Mouse (Mus musculus) MEL (cell line): ENCODE measurements at regions not wholly inside any gene's neighbourhood (a gene's known extent, or its start where the extent isn't known, plus 50 kb on each side); places are given as distances from the start of the nearest gene placed in this dataset.

Source experiments
- DNase-seq: peaks from one replicate; pipeline ENCODE4 v3.0.0; 2011; ENCODE audit warnings: low read depth, low spot score
- H3K27ac ChIP-seq: 2 replicates; pipeline ENCODE4 v1.5.1; 2012; ENCODE audit warnings: low read depth, mild to moderate bottlenecking, control low read depth, low read length, moderate library complexity; ENCODE audit not compliant: control insufficient read depth
- H3K27me3 ChIP-seq, 2 experiments: fragments of 150-350 bp in 1 of 2; sonication (generic) in 1 of 2; 2 replicates each; pipeline ENCODE4 v1.6.1; 2012; ENCODE audit warnings: low read length in 2 of 2, mild to moderate bottlenecking in 2 of 2, improper control_type of control experiment in 1 of 2, moderate library complexity in 1 of 2; ENCODE audit not compliant: insufficient read depth in 2 of 2, control insufficient read depth in 1 of 2
- H3K36me3 ChIP-seq, 2 experiments: 2 replicates each; pipeline ENCODE4 v1.6.1; 2012 to 2014; ENCODE audit warnings: low read length in 2 of 2, improper control_type of control experiment in 1 of 2, inconsistent platforms in 1 of 2, mild to moderate bottlenecking in 1 of 2; ENCODE audit not compliant: insufficient read depth in 2 of 2, control insufficient read depth in 1 of 2
- H3K4me1 ChIP-seq, 2 experiments: fragments of 150-350 bp in 1 of 2; sonication (generic) in 1 of 2; 2 replicates each; pipeline ENCODE4 v1.6.1; 2012; ENCODE audit warnings: low read length in 2 of 2, improper control_type of control experiment in 1 of 2, mild to moderate bottlenecking in 1 of 2; ENCODE audit not compliant: insufficient read depth in 2 of 2, control insufficient read depth in 1 of 2
- H3K4me3 ChIP-seq, 2 experiments: fragments of 150-350 bp in 1 of 2; sonication (generic) in 1 of 2; 2 replicates each; pipeline ENCODE4 v1.5.1; 2012; ENCODE audit warnings: low read depth in 2 of 2, low read length in 2 of 2, mild to moderate bottlenecking in 2 of 2, moderate library complexity in 2 of 2, control low read depth in 1 of 2, improper control_type of control experiment in 1 of 2; ENCODE audit not compliant: control insufficient read depth in 1 of 2, insufficient read depth in 1 of 2
- H3K79me2 ChIP-seq: 2 replicates; pipeline ENCODE4 v1.6.1; 2012; ENCODE audit warnings: mild to moderate bottlenecking, low read length, moderate library complexity; ENCODE audit not compliant: control insufficient read depth, poor library complexity, insufficient read depth
- H3K9ac ChIP-seq: 2 replicates; pipeline ENCODE4 v1.6.1; 2012; ENCODE audit warnings: low read depth, mild to moderate bottlenecking, control low read depth, low read length, moderate library complexity; ENCODE audit not compliant: control insufficient read depth, poor library complexity, severe bottlenecking
- H3K9me3 ChIP-seq: fragments of 150-350 bp; sonication (generic); replicated peaks from 2 replicates; pipeline ENCODE4 v1.6.1; 2012; ENCODE audit warnings: mild to moderate bottlenecking, low read length, improper control_type of control experiment, moderate library complexity; ENCODE audit not compliant: insufficient read depth
- E2F4 ChIP-seq: IDR thresholded peaks from 2 replicates; pipeline ENCODE4 v1.6.1; 2011; ENCODE audit warnings: low read depth, low read length, improper control_type of control experiment, borderline replicate concordance
- ELF1 ChIP-seq: IDR thresholded peaks from 2 replicates; pipeline ENCODE4 v1.6.1; 2014; ENCODE audit warnings: low read depth, mild to moderate bottlenecking, inconsistent platforms, low read length, improper control_type of control experiment, moderate library complexity
- GABPA ChIP-seq: IDR thresholded peaks from 2 replicates; pipeline ENCODE4 v1.6.1; 2012; ENCODE audit warnings: low read depth, mild to moderate bottlenecking, inconsistent platforms, low read length, improper control_type of control experiment, moderate library complexity
- JUND ChIP-seq: IDR thresholded peaks from 2 replicates; pipeline ENCODE4 v1.6.1; 2011; ENCODE audit warnings: low read depth, mild to moderate bottlenecking, improper control_type of control experiment, low read length
- MAX ChIP-seq: IDR thresholded peaks from 2 replicates; pipeline ENCODE4 v1.6.1; 2011; ENCODE audit warnings: low read length, improper control_type of control experiment
- MEF2A ChIP-seq: IDR thresholded peaks from 2 replicates; pipeline ENCODE4 v1.6.1; 2014; ENCODE audit warnings: low read depth, mild to moderate bottlenecking, inconsistent platforms, low read length, improper control_type of control experiment; ENCODE audit not compliant: poor library complexity, insufficient replicate concordance, severe bottlenecking; ENCODE audit errors: extremely low read depth
- MYB ChIP-seq: IDR thresholded peaks from 2 replicates; pipeline ENCODE4 v1.6.1; 2011; ENCODE audit warnings: mild to moderate bottlenecking, low read depth, low read length, improper control_type of control experiment
- NRF1 ChIP-seq: IDR thresholded peaks from 2 replicates; pipeline ENCODE4 v1.6.1; 2014; ENCODE audit warnings: low read depth, mild to moderate bottlenecking, inconsistent platforms, low read length, improper control_type of control experiment, moderate library complexity; ENCODE audit not compliant: poor library complexity, insufficient read depth, severe bottlenecking
- POLR2AphosphoS2 ChIP-seq: IDR thresholded peaks from 2 replicates; pipeline ENCODE4 v1.6.1; 2011; ENCODE audit warnings: low read length, improper control_type of control experiment
- RAD21 ChIP-seq: IDR thresholded peaks from 2 replicates; pipeline ENCODE4 v1.6.1; 2011; ENCODE audit warnings: mild to moderate bottlenecking, low read depth, low read length, improper control_type of control experiment
- SIN3A ChIP-seq: IDR thresholded peaks from 2 replicates; pipeline ENCODE4 v1.6.1; 2012; ENCODE audit warnings: low read length, improper control_type of control experiment, inconsistent platforms
- TAL1 ChIP-seq: IDR thresholded peaks from 2 replicates; pipeline ENCODE4 v1.6.1; 2012; ENCODE audit warnings: mild to moderate bottlenecking, inconsistent platforms, low read length, moderate library complexity, mixed read lengths
- TBP ChIP-seq: IDR thresholded peaks from 2 replicates; pipeline ENCODE4 v1.8.0; 2011; ENCODE audit warnings: low read depth, low read length, improper control_type of control experiment
- USF2 ChIP-seq, 2 experiments: IDR thresholded peaks; 2 replicates each; pipeline ENCODE4 v1.6.1; 2011 to 2012; ENCODE audit warnings: improper control_type of control experiment in 2 of 2, low read length in 2 of 2, borderline replicate concordance in 1 of 2, inconsistent platforms in 1 of 2, low read depth in 1 of 2, mild to moderate bottlenecking in 1 of 2; ENCODE audit not compliant: insufficient read depth in 1 of 2
- ZC3H11A ChIP-seq: IDR thresholded peaks from 2 replicates; pipeline ENCODE4 v1.6.1; 2012; ENCODE audit warnings: low read depth, mild to moderate bottlenecking, inconsistent platforms, low read length, improper control_type of control experiment
- ZMIZ1 ChIP-seq: IDR thresholded peaks from 2 replicates; pipeline ENCODE4 v1.6.1; 2012; ENCODE audit warnings: low read depth, mild to moderate bottlenecking, inconsistent platforms, low read length, improper control_type of control experiment, moderate library complexity
- ZNF384 ChIP-seq: IDR thresholded peaks from 2 replicates; pipeline ENCODE4 v1.6.1; 2012; ENCODE audit warnings: low read depth, mild to moderate bottlenecking, inconsistent platforms, low read length, improper control_type of control experiment

DNA sequence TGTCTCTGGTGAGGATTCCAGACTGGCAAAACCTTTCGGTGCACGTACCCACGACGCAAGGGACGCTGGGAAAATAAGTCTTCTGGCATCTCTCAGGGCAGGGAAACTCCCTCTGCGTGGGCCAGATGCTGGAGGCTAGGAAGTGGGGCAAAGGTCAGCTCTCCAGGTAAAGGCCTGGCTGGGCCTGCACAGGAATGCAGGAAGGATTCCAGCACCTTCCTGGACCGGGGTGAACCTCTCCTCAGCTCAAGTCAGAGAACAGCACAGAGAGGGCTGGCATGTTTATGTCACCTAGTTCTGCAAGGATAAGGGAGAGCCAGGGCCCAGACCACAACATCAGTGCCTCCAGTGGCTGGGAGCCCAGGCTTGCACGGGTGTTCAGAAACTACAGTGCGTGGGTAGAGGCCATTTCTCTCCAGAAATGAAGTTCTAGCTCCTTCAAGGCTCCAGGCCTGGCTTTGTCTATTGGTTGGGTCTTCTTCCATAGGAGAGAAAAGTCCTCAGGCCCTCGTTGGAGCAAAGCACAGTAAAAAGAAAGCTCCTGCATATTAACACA, 74.9 kb upstream of the Ptpn1 start:
- no peak for DNase-seq
- TF ChIP-seq POLR2AphosphoS2 = no peak
- TF ChIP-seq, all 39 proteins: peak for 0
- H3K9ac ChIP-seq = no peak overlapping the region
- no peaks in the 10 kb centered on the region for H3K9me3 ChIP-seq
- H3K27ac ChIP-seq = no peak overlapping the region
- no peaks in the 10 kb centered on the region for H3K79me2 ChIP-seq
- H3K4me3 ChIP-seq = no peak overlapping the region
- no peaks in the 10 kb centered on the region for H3K36me3 ChIP-seq
- peaks cover 0 to 7% of the 10 kb centered on the region in 2 experiments; a peak in 3 of 4 replicates for H3K27me3 ChIP-seq
- H3K4me1 ChIP-seq = no peaks in the 10 kb centered on the region

DNA sequence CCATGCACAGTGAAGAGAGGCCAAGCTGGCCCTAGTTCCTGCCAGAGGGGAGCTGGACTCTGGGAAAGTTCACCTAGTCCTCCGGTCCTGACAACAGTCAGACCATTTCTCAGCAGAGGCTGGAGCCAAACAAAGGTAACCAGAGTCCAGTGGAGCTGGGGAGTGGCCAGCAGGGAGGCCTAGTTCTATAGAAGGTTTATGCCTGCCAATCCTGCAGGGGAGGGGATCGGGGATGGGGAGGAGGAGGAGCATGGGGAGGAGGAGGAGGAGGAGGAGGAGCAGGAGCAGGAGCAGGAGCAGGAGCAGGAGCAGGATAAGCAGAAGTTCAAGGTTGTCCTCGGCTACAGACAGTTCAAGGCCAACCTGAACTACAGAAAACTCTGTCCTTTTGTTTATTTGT, 75.8 kb upstream of the Ptpn1 start:
- no peaks in the 10 kb centered on the region for H3K4me1 ChIP-seq
- H3K79me2 ChIP-seq = no peaks in the 10 kb centered on the region
- no peaks in the 10 kb centered on the region for H3K36me3 ChIP-seq
- H3K27me3 ChIP-seq = peaks cover 0 to 7% of the 10 kb centered on the region in 2 experiments; a peak in 3 of 4 replicates
- no peaks in the 10 kb centered on the region for H3K9me3 ChIP-seq
- no peak overlapping the region for H3K4me3 ChIP-seq
- H3K27ac ChIP-seq = no peak overlapping the region
- H3K9ac ChIP-seq = no peak overlapping the region
- DNase-seq = no peak
- TF ChIP-seq MYB = no peak
- TF ChIP-seq ZNF384 = no peak
- no peak for TF ChIP-seq MEF2A
- TF ChIP-seq, all 39 proteins: peak for 0

DNA sequence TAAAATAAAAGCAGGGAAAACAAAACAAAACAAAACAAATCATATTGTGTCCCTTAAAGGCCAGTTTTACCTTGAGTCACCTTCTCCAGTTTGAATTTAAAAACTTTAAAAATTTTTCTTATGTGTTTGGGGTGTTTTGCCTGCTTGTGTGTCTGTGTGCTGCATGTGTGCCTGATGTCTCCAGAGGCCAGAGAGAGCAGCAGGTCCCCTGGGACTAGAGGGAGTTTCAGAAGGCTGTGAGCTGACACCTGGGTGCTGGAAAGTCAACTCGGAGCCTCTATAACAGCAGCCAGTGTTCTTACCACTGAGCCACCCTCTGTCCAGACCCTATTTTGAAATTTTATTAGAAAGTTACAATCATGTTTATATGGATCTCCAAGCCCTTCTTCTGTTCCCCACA, 77.8 kb upstream of the Ptpn1 start:
- Histone ChIP-seq H3K36me3 (no peaks in the 10 kb centered on the region), H3K27me3 (peaks cover 0 to 5% of the 10 kb centered on the region in 2 experiments; a peak in 2 of 4 replicates), H3K9ac (no peak overlapping the region), H3K4me3 (no peak overlapping the region), H3K4me1 (no peaks in the 10 kb centered on the region), H3K9me3 (no peaks in the 10 kb centered on the region), H3K27ac (no peak overlapping the region), H3K79me2 (no peaks in the 10 kb centered on the region)
- DNase-seq = no peak
- TF ChIP-seq GABPA (no peak), E2F4 (no peak), MAX (no peak), ELF1 (no peak), MYB (no peak), JUND (no peak), USF2 (IDR thresholded peaks at IDR 0.05; ENCODE audit: borderline replicate concordance in 1 of 2, insufficient read depth in 1 of 2, low read depth in 1 of 2, low read length in 2 of 2) (no peak), NRF1 (no peak), TAL1 (no peak), ZMIZ1 (no peak), TBP (no peak), ZC3H11A (no peak), SIN3A (no peak), RAD21 (no peak)
